Mouse (Mus musculus) liver, embryonic 15.5 days (tissue): ENCODE measurements at regions not wholly inside any gene's neighbourhood (a gene's known extent, or its start where the extent isn't known, plus 50 kb on each side); places are given as distances from the start of the nearest gene placed in this dataset.

Experiments used
- ATAC-seq: fragments of 200-750 bp; cut with Nextera tagmentation; 2 replicates; pipeline ENCODE4 v1.8.0; 2017; ENCODE audit warnings: moderate number of reproducible peaks, mild to moderate bottlenecking, moderate library complexity; ENCODE audit not compliant: insufficient read depth
- H3K27ac ChIP-seq: fragments of 300-500 bp; sonication (generic); replicated peaks from 2 replicates; pipeline ENCODE4 v1.5.1; 2015; ENCODE audit warnings: mild to moderate bottlenecking, inconsistent platforms
- H3K27me3 ChIP-seq: fragments of 300-500 bp; sonication (generic); 2 replicates; pipeline ENCODE4 v1.6.1; 2015; ENCODE audit warnings: mild to moderate bottlenecking, inconsistent platforms
- H3K36me3 ChIP-seq: fragments of 300-500 bp; sonication (generic); replicated peaks from 2 replicates; pipeline ENCODE4 v1.6.1; 2015; ENCODE audit warnings: moderate library complexity, mild to moderate bottlenecking, inconsistent platforms
- H3K4me1 ChIP-seq: fragments of 300-500 bp; sonication (generic); replicated peaks from 2 replicates; pipeline ENCODE4 v1.6.1; 2015; ENCODE audit warnings: inconsistent platforms
- H3K4me2 ChIP-seq: fragments of 300-500 bp; sonication (generic); 2 replicates; pipeline ENCODE4 v1.6.1; 2015; ENCODE audit warnings: moderate library complexity, mild to moderate bottlenecking, inconsistent platforms
- H3K4me3 ChIP-seq: fragments of 300-500 bp; sonication (generic); replicated peaks from 2 replicates; pipeline ENCODE4 v1.5.1; 2015; ENCODE audit warnings: mild to moderate bottlenecking, inconsistent platforms
- H3K9ac ChIP-seq: fragments of 300-500 bp; sonication (generic); 2 replicates; pipeline ENCODE4 v1.6.1; 2015; ENCODE audit warnings: moderate library complexity, mild to moderate bottlenecking, inconsistent platforms
- H3K9me3 ChIP-seq: fragments of 300-500 bp; sonication (generic); replicated peaks from 2 replicates; pipeline ENCODE4 v1.6.1; 2016; ENCODE audit warnings: inconsistent platforms
- WGBS: fragments of 180-500 bp; shearing (Covaris S2); methylation state at CpG from one replicate; pipeline ENCODE4 v1.1.7; 2015; ENCODE audit warnings: mixed read lengths; ENCODE audit not compliant: insufficient replicate concordance; 5-methylcytosine and 5-hydroxymethylcytosine counted together

GRCm38 (mm10) chr13:99847531-99847930 is 53.4 kb downstream of the Cartpt start:
- Histone ChIP-seq H3K27me3 (peaks cover 8% of the 10 kb centered on the region), H3K9me3 (no peaks in the 10 kb centered on the region), H3K36me3 (no peaks in the 10 kb centered on the region), H3K4me3 (no peak overlapping the region), H3K4me2 (no peak overlapping the region), H3K4me1 (no peaks in the 10 kb centered on the region), H3K27ac (no peak overlapping the region), H3K9ac (no peak overlapping the region)
- no peak for ATAC-seq
- WGBS, result 24% methylated on average over 13 of the region's 13 CpGs

GRCm38 (mm10) chr13:99842626-99843025 is 58.3 kb downstream of the Cartpt start:
- H3K9me3 ChIP-seq, result no peaks in the 10 kb centered on the region
- H3K27ac ChIP-seq, result no peak overlapping the region
- no peak overlapping the region for H3K4me2 ChIP-seq
- 15% methylated on average over 9 of the region's 9 CpGs for WGBS
- no peaks in the 10 kb centered on the region for H3K27me3 ChIP-seq
- H3K36me3 ChIP-seq, result no peaks in the 10 kb centered on the region
- no peaks in the 10 kb centered on the region for H3K4me1 ChIP-seq
- no peak overlapping the region for H3K4me3 ChIP-seq
- ATAC-seq, result no peak
- H3K9ac ChIP-seq, result no peak overlapping the region

- H3K4me3 ChIP-seq, result no peak overlapping the region
- no peaks in the 10 kb centered on the region for H3K36me3 ChIP-seq
- WGBS, result 40% methylated on average over 9 of the region's 9 CpGs
- no peaks in the 10 kb centered on the region for H3K9me3 ChIP-seq
- no peaks in the 10 kb centered on the region for H3K27me3 ChIP-seq
- H3K4me2 ChIP-seq, result no peak overlapping the region
- no peaks in the 10 kb centered on the region for H3K4me1 ChIP-seq
- ATAC-seq, result no peak
- no peak overlapping the region for H3K9ac ChIP-seq
- no peak overlapping the region for H3K27ac ChIP-seq
These were observed 61.4 kb downstream of the Cartpt start for GRCm38 (mm10) chr13:99839446-99839845.

- WGBS, result 38% methylated on average over 11 of the region's 11 CpGs
- Histone ChIP-seq H3K36me3 (no peaks in the 10 kb centered on the region), H3K9me3 (no peaks in the 10 kb centered on the region), H3K27me3 (no peaks in the 10 kb centered on the region), H3K4me3 (no peak overlapping the region), H3K4me2 (no peak overlapping the region), H3K4me1 (no peaks in the 10 kb centered on the region), H3K27ac (no peak overlapping the region), H3K9ac (no peak overlapping the region)
- ATAC-seq, result no peak
These were observed 63.0 kb downstream of the Cartpt start for GRCm38 (mm10) chr13:99837772-99838425.

- WGBS, result 55% methylated on average over 6 of the region's 6 CpGs
- no peaks in the 10 kb centered on the region for H3K9me3 ChIP-seq
- H3K27ac ChIP-seq, result no peak overlapping the region
- ATAC-seq, result no peak
- H3K4me2 ChIP-seq, result no peak overlapping the region
- no peaks in the 10 kb centered on the region for H3K27me3 ChIP-seq
- no peak overlapping the region for H3K4me3 ChIP-seq
- H3K9ac ChIP-seq, result no peak overlapping the region
- H3K4me1 ChIP-seq, result no peaks in the 10 kb centered on the region
- no peaks in the 10 kb centered on the region for H3K36me3 ChIP-seq
These were observed 63.7 kb downstream of the Cartpt start for GRCm38 (mm10) chr13:99837180-99837579.

- H3K4me3 ChIP-seq, result no peak overlapping the region
- no peak overlapping the region for H3K27ac ChIP-seq
- H3K9ac ChIP-seq, result no peak overlapping the region
- H3K4me2 ChIP-seq, result no peak overlapping the region
- H3K9me3 ChIP-seq, result no peaks in the 10 kb centered on the region
- WGBS, result 57% methylated on average over 5 of the region's 5 CpGs
- no peaks in the 10 kb centered on the region for H3K27me3 ChIP-seq
- H3K36me3 ChIP-seq, result no peaks in the 10 kb centered on the region
- no peaks in the 10 kb centered on the region for H3K4me1 ChIP-seq
- ATAC-seq, result no peak
These were observed 64.3 kb downstream of the Cartpt start for GRCm38 (mm10) chr13:99836586-99836985.

- H3K9ac ChIP-seq, result no peak overlapping the region
- no peaks in the 10 kb centered on the region for H3K9me3 ChIP-seq
- WGBS, result 68% methylated on average over 8 of the region's 8 CpGs
- no peak overlapping the region for H3K4me3 ChIP-seq
- H3K27ac ChIP-seq, result no peak overlapping the region
- no peaks in the 10 kb centered on the region for H3K36me3 ChIP-seq
- H3K4me1 ChIP-seq, result no peaks in the 10 kb centered on the region
- no peak overlapping the region for H3K4me2 ChIP-seq
- no peaks in the 10 kb centered on the region for H3K27me3 ChIP-seq
- ATAC-seq, result no peak
These were observed 65.4 kb downstream of the Cartpt start for GRCm38 (mm10) chr13:99835518-99835917.

- no peak overlapping the region for H3K4me3 ChIP-seq
- no peak overlapping the region for H3K9ac ChIP-seq
- no peaks in the 10 kb centered on the region for H3K4me1 ChIP-seq
- 66% methylated on average over 7 of the region's 7 CpGs for WGBS
- no peaks in the 10 kb centered on the region for H3K27me3 ChIP-seq
- H3K27ac ChIP-seq, result no peak overlapping the region
- no peak for ATAC-seq
- H3K9me3 ChIP-seq, result no peaks in the 10 kb centered on the region
- H3K36me3 ChIP-seq, result no peaks in the 10 kb centered on the region
- H3K4me2 ChIP-seq, result no peak overlapping the region
These were observed 70.7 kb downstream of the Cartpt start for GRCm38 (mm10) chr13:99830080-99830724.

GRCm38 (mm10) chr13:99827573-99827972 is 73.3 kb downstream of the Cartpt start:
- WGBS, result 58% methylated on average over 7 of the region's 7 CpGs
- H3K27ac ChIP-seq, result no peak overlapping the region
- no peaks in the 10 kb centered on the region for H3K9me3 ChIP-seq
- H3K4me1 ChIP-seq, result no peaks in the 10 kb centered on the region
- no peak overlapping the region for H3K4me3 ChIP-seq
- H3K9ac ChIP-seq, result no peak overlapping the region
- no peak for ATAC-seq
- no peaks in the 10 kb centered on the region for H3K27me3 ChIP-seq
- H3K36me3 ChIP-seq, result no peaks in the 10 kb centered on the region
- no peak overlapping the region for H3K4me2 ChIP-seq

- 49% methylated on average over 8 of the region's 8 CpGs for WGBS
- Histone ChIP-seq H3K4me2 (no peak overlapping the region), H3K9me3 (no peaks in the 10 kb centered on the region), H3K4me3 (no peak overlapping the region), H3K27me3 (no peaks in the 10 kb centered on the region), H3K4me1 (no peaks in the 10 kb centered on the region), H3K36me3 (no peaks in the 10 kb centered on the region), H3K27ac (no peak overlapping the region), H3K9ac (no peak overlapping the region)
- no peak for ATAC-seq
These were observed 76.3 kb downstream of the Cartpt start for GRCm38 (mm10) chr13:99824625-99825024.

- Histone ChIP-seq H3K36me3 (no peaks in the 10 kb centered on the region), H3K4me2 (no peak overlapping the region), H3K27me3 (no peaks in the 10 kb centered on the region), H3K4me1 (no peaks in the 10 kb centered on the region), H3K9me3 (no peaks in the 10 kb centered on the region), H3K27ac (no peak overlapping the region), H3K4me3 (no peak overlapping the region), H3K9ac (no peak overlapping the region)
- no peak for ATAC-seq
- WGBS, result 56% methylated on average over 6 of the region's 6 CpGs
These were observed 84.2 kb downstream of the Cartpt start for GRCm38 (mm10) chr13:99816666-99817065.

GRCm38 (mm10) chr13:99815786-99816185 is 85.1 kb downstream of the Cartpt start:
- H3K9ac ChIP-seq, result no peak overlapping the region
- H3K9me3 ChIP-seq, result no peaks in the 10 kb centered on the region
- WGBS, result 65% methylated on average over 6 of the region's 6 CpGs
- no peaks in the 10 kb centered on the region for H3K27me3 ChIP-seq
- no peaks in the 10 kb centered on the region for H3K4me1 ChIP-seq
- no peak for ATAC-seq
- H3K36me3 ChIP-seq, result no peaks in the 10 kb centered on the region
- H3K4me3 ChIP-seq, result no peak overlapping the region
- no peak overlapping the region for H3K27ac ChIP-seq
- H3K4me2 ChIP-seq, result no peak overlapping the region
